Comparison of ENCODE assay signal across 9 mouse cellular contexts in genomic region chr5:136458893-136459499, GRCm38 (mm10).
DNase-seq lines count a peak whose midpoint lies in the region; ATAC-seq and TF ChIP-seq lines count a peak whose summit lies in the region.
"Had no signal": no experiment of that assay in that cellular context is flagged by ENCODE, and none has a peak within 500 bp of the region (broad histone marks: within the 10 kb centered on the region; RNA-seq: fewer than 3 reads in every experiment).

No protein-coding gene starts in this region.

- 61% methylated on average over 11 of the region's 11 CpGs for WGBS in heart, embryonic 16.5 days
- 47% methylated on average over 11 of the region's 11 CpGs for WGBS in lung, embryonic 14.5 days
- 69% methylated on average over 11 of the region's 11 CpGs for WGBS in limb, embryonic 15.5 days

- H3K4me2 ChIP-seq in heart, embryonic 16.5 days (ENCODE audit: low read depth, low read length), result no peak overlapping the region
- H3K4me2 ChIP-seq in lung, embryonic 14.5 days, result no peak overlapping the region
- H3K4me2 ChIP-seq in limb, embryonic 15.5 days, result no peak overlapping the region

- H3K27ac ChIP-seq in heart, embryonic 16.5 days (ENCODE audit: low read length), result peak overlapping the region; percentile 77
- H3K27ac ChIP-seq in lung, embryonic 14.5 days (ENCODE audit: low read depth), result peak overlapping the region; percentile 56
- H3K27ac ChIP-seq in limb, embryonic 15.5 days, result peak overlapping the region; percentile 6; the same call in 1 of the 2 replicates

- no peaks in the 10 kb centered on the region for H3K27me3 ChIP-seq in heart, embryonic 16.5 days (ENCODE audit: control insufficient read depth, insufficient read depth, low read length)
- H3K27me3 ChIP-seq in lung, embryonic 14.5 days (ENCODE audit: insufficient read depth, low read length), result no peaks in the 10 kb centered on the region
- H3K27me3 ChIP-seq in limb, embryonic 15.5 days, result 0 out of 2 replicates have a peak, but pooled peaks cover 5% of the 10 kb centered on the region

- DNase-seq in heart, postnatal 36 days, result no peak
- no peak for DNase-seq in lung, embryonic 14.5 days
- DNase-seq in lung, postnatal 4 days, result no peak
- DNase-seq in brain, adult 2 months (ENCODE audit: low read depth, low spot score), result peak; percentile 57
- no peak for DNase-seq in ovary, postnatal 14 days (ENCODE audit: low spot score)
- no peak for DNase-seq in left cerebral cortex, adult 9 months (ENCODE audit: low spot score in 2 of 2)
- DNase-seq: right cerebral cortex, postnatal 25 days had no signal

- TF ChIP-seq CTCF in lung, embryonic 14.5 days (IDR thresholded peaks at IDR 0.05; ENCODE audit: low read depth), result no peak

- no peaks in the 10 kb centered on the region for H3K9me3 ChIP-seq in heart, embryonic 16.5 days (replicated peaks; ENCODE audit: control insufficient read depth, low read length)
- H3K9me3 ChIP-seq in lung, embryonic 14.5 days (ENCODE audit: low read depth, low read length), result no peaks in the 10 kb centered on the region
- no peaks in the 10 kb centered on the region for H3K9me3 ChIP-seq in limb, embryonic 15.5 days

- intact Hi-C loops in heart, postnatal 36 days (cut with DNase I), result no loop called here

- H3K36me3 ChIP-seq in heart, embryonic 16.5 days (ENCODE audit: control insufficient read depth, insufficient read depth), result peaks cover 2% of the 10 kb centered on the region; the same call in 1 of the 2 replicates
- H3K36me3 ChIP-seq in lung, embryonic 14.5 days (ENCODE audit: insufficient read depth), result no peaks in the 10 kb centered on the region
- no peaks in the 10 kb centered on the region for H3K36me3 ChIP-seq in limb, embryonic 15.5 days

- H3K9ac ChIP-seq in heart, embryonic 16.5 days (ENCODE audit: low read length), result no peak overlapping the region
- no peak overlapping the region for H3K9ac ChIP-seq in lung, embryonic 14.5 days
- H3K9ac ChIP-seq in limb, embryonic 15.5 days, result no peak overlapping the region

- no peak overlapping the region for H3K4me3 ChIP-seq in heart, embryonic 16.5 days (ENCODE audit: low read length)
- no peak overlapping the region for H3K4me3 ChIP-seq in lung, embryonic 14.5 days (ENCODE audit: low read depth, low read length)
- no peak overlapping the region for H3K4me3 ChIP-seq in limb, embryonic 15.5 days

- ATAC-seq in heart, embryonic 16.5 days (replicated peaks; ENCODE audit: extremely low read depth, insufficient read depth, low FRiP score), result no peak
- ATAC-seq in lung, embryonic 14.5 days (ENCODE audit: insufficient read depth), result no peak
- ATAC-seq in limb, embryonic 15.5 days (ENCODE audit: insufficient number of reproducible peaks, low FRiP score, low TSS enrichment, low read depth), result no peak

- peaks cover 69% of the 10 kb centered on the region for H3K4me1 ChIP-seq in heart, embryonic 16.5 days (ENCODE audit: control insufficient read depth, insufficient read depth, low read length)
- peaks cover 7% of the 10 kb centered on the region for H3K4me1 ChIP-seq in lung, embryonic 14.5 days (ENCODE audit: insufficient read depth)
- H3K4me1 ChIP-seq in limb, embryonic 15.5 days, result peaks cover 18% of the 10 kb centered on the region

Comparison
In these comparisons a context has a peak if more than half of its experiments do, and no peak if none do; other contexts are left out.
1. H3K27ac ChIP-seq: peak in every context shown above with its lines; median percentile 77 in heart, embryonic 16.5 days; 56 in lung, embryonic 14.5 days; 6 in limb, embryonic 15.5 days.